ENCODE assay signal across 20 mouse cellular contexts in the genomic region with DNA sequence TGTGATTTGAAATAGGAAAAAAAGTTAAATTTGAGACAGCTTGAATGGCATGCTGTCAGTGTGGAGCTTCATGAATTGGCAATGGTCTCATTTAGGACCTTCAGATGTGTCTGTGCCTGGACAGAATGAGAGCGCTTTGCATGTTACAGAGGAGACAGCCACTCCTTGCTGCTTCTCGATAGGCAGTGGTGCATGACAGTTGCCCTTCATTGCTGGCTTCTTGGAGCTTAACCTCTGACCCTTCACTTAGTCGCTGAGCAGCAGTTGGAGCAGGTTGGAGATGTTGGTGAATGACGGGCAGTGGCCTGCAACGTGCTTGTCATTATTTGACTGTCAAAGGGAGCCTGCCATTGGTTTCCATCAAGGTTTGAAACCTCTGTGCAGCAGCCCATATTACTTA. TPM values are rescaled to one million over a fixed set of nuclear protein-coding genes. Genes with fewer than 3 reads are reported as not detected.
DNase-seq lines count a peak whose midpoint lies in the region; ATAC-seq lines count a peak whose summit lies in the region.
"Had no signal": no experiment of that assay in that cellular context is flagged by ENCODE, and none has a peak within 500 bp of the region (broad histone marks: within the 10 kb centered on the region; RNA-seq: fewer than 3 reads in every experiment).

No protein-coding gene starts in this region.

- DNase-seq in embryonic facial prominence, embryonic 10.5 days (ENCODE audit: low spot score): no peak
- DNase-seq in kidney, adult 11 months: peak; percentile 38
- DNase-seq in kidney, postnatal 10 days: no peak
- peak; percentile 39 to 51 for DNase-seq in kidney, postnatal 36 days
- no peak for DNase-seq in c-Kit-positive CD71-positive TER-119-positive erythroid progenitor cells, embryonic 14.5 days (ENCODE audit: low spot score)
- no peak for DNase-seq in spleen, adult 12 weeks (ENCODE audit: low spot score)
- DNase-seq: adrenal gland, postnatal 25 days; cerebellum, adult 11 months; cerebellum, adult 9-11 months; gastrocnemius, postnatal 36 days; lung, postnatal 36 days; thymus, postnatal 14 days had no signal

- H3K9me3 ChIP-seq in embryonic facial prominence, embryonic 12.5 days: no peaks in the 10 kb centered on the region
- H3K9me3 ChIP-seq in embryonic facial prominence, embryonic 10.5 days: no peaks in the 10 kb centered on the region
- H3K9me3 ChIP-seq in kidney, embryonic 14.5 days (ENCODE audit: control insufficient read depth, low read length): no peaks in the 10 kb centered on the region
- H3K9me3 ChIP-seq: embryonic facial prominence, embryonic 15.5 days; limb, embryonic 15.5 days; lung, embryonic 15.5 days had no signal

- no peaks in the 10 kb centered on the region for H3K4me1 ChIP-seq in embryonic facial prominence, embryonic 12.5 days
- H3K4me1 ChIP-seq in embryonic facial prominence, embryonic 10.5 days: peaks cover 28% of the 10 kb centered on the region
- H3K4me1 ChIP-seq in kidney, embryonic 14.5 days (ENCODE audit: control insufficient read depth, insufficient read depth, low read length): peaks cover 18% of the 10 kb centered on the region
- H3K4me1 ChIP-seq: limb, embryonic 15.5 days had no signal

- no peak overlapping the region for H3K4me2 ChIP-seq in embryonic facial prominence, embryonic 12.5 days (replicated peaks)
- no peak overlapping the region for H3K4me2 ChIP-seq in kidney, embryonic 14.5 days (replicated peaks; ENCODE audit: low read depth, low read length)
- H3K4me2 ChIP-seq: embryonic facial prominence, embryonic 15.5 days; limb, embryonic 15.5 days; lung, embryonic 15.5 days had no signal

- H3K4me3 ChIP-seq in embryonic facial prominence, embryonic 12.5 days: no peak overlapping the region
- H3K4me3 ChIP-seq in embryonic facial prominence, embryonic 10.5 days: no peak overlapping the region
- H3K4me3 ChIP-seq in kidney, embryonic 14.5 days (ENCODE audit: low read length): no peak overlapping the region
- H3K4me3 ChIP-seq: embryonic facial prominence, embryonic 15.5 days; limb, embryonic 15.5 days; lung, embryonic 15.5 days had no signal

- no peak overlapping the region for H3K9ac ChIP-seq in embryonic facial prominence, embryonic 12.5 days
- no peak overlapping the region for H3K9ac ChIP-seq in kidney, embryonic 14.5 days (ENCODE audit: low read depth, low read length)
- H3K9ac ChIP-seq: embryonic facial prominence, embryonic 15.5 days; limb, embryonic 15.5 days; liver, embryonic 14.5 days; lung, embryonic 15.5 days had no signal

- ATAC-seq in embryonic facial prominence, embryonic 12.5 days (ENCODE audit: insufficient number of reproducible peaks, insufficient read depth, low FRiP score, low TSS enrichment): 0 out of 2 replicates have a peak, but pooled peaks have one; percentile 35
- 0 out of 2 replicates have a peak, but pooled peaks have one; percentile 59 for ATAC-seq in kidney, embryonic 14.5 days (ENCODE audit: low FRiP score, low TSS enrichment)
- ATAC-seq: forebrain, embryonic 16.5 days; inflammation-experienced regulatory T-cells, adult 6 months had no signal

- 35% methylated on average over 5 of the region's 5 CpGs for WGBS in embryonic facial prominence, embryonic 12.5 days
- WGBS in embryonic facial prominence, embryonic 10.5 days: 27% methylated on average over 5 of the region's 5 CpGs
- WGBS in kidney, embryonic 14.5 days: 33% methylated on average over 5 of the region's 5 CpGs

- no peaks in the 10 kb centered on the region for H3K27me3 ChIP-seq in embryonic facial prominence, embryonic 12.5 days
- H3K27me3 ChIP-seq in embryonic facial prominence, embryonic 10.5 days (replicated peaks; ENCODE audit: low read depth, poor library complexity, severe bottlenecking): no peaks in the 10 kb centered on the region
- H3K27me3 ChIP-seq in kidney, embryonic 14.5 days (ENCODE audit: control insufficient read depth, insufficient read depth, low read length): no peaks in the 10 kb centered on the region
- H3K27me3 ChIP-seq: embryonic facial prominence, embryonic 15.5 days; limb, embryonic 15.5 days; lung, embryonic 15.5 days had no signal

- no peak overlapping the region for H3K27ac ChIP-seq in embryonic facial prominence, embryonic 12.5 days
- H3K27ac ChIP-seq in embryonic facial prominence, embryonic 10.5 days (replicated peaks): no peak overlapping the region
- H3K27ac ChIP-seq in kidney, embryonic 14.5 days (ENCODE audit: low read depth, low read length): no peak overlapping the region
- H3K27ac ChIP-seq: embryonic facial prominence, embryonic 15.5 days; limb, embryonic 15.5 days; liver, embryonic 14.5 days; lung, embryonic 15.5 days had no signal

- H3K36me3 ChIP-seq in embryonic facial prominence, embryonic 12.5 days: no peaks in the 10 kb centered on the region; the same call in 1 of the 2 replicates
- peaks cover 5% of the 10 kb centered on the region for H3K36me3 ChIP-seq in embryonic facial prominence, embryonic 10.5 days (replicated peaks)
- H3K36me3 ChIP-seq in kidney, embryonic 14.5 days (ENCODE audit: control insufficient read depth, insufficient read depth, low read length): no peaks in the 10 kb centered on the region
- H3K36me3 ChIP-seq: lung, embryonic 15.5 days had no signal

RNA-seq across cellular contexts. Expression of a gene that starts 28.9 kb away (rescaled TPM):
- polyA plus RNA-seq in embryonic facial prominence, embryonic 12.5 days (2016; fragmentation: Nextera tagmentation; extraction: Ambion mirVana): 99.1 and 106 TPM in 2 replicates
- polyA plus RNA-seq in embryonic facial prominence, embryonic 10.5 days (2016; fragmentation: Nextera tagmentation; extraction: Ambion mirVana): 95.3 and 98.3 TPM in 2 replicates
- 44.7 and 94.3 TPM in 2 replicates for polyA plus RNA-seq in kidney, embryonic 14.5 days (2014; fragmentation: Nextera tagmentation; extraction: Ambion mirVana)

RNA-seq across cellular contexts. Expression of a gene that starts 29.1 kb away (rescaled TPM):
- polyA plus RNA-seq in embryonic facial prominence, embryonic 12.5 days (2016; fragmentation: Nextera tagmentation; extraction: Ambion mirVana): 15.4 and 17.1 TPM in 2 replicates
- polyA plus RNA-seq in embryonic facial prominence, embryonic 10.5 days (2016; fragmentation: Nextera tagmentation; extraction: Ambion mirVana): 11.1 and 11.3 TPM in 2 replicates
- 14.3 and 14.9 TPM in 2 replicates for polyA plus RNA-seq in kidney, embryonic 14.5 days (2014; fragmentation: Nextera tagmentation; extraction: Ambion mirVana)

Comparison
In these comparisons a context has a peak if more than half of its experiments do, and no peak if none do; other contexts are left out.
1. DNase-seq: peak in kidney, adult 11 months (single experiment) and kidney, postnatal 36 days (2 of 2); none in embryonic facial prominence, embryonic 10.5 days (single experiment), kidney, postnatal 10 days (single experiment), c-Kit-positive CD71-positive TER-119-positive erythroid progenitor cells, embryonic 14.5 days (single experiment) and spleen, adult 12 weeks (single experiment).